Mouse (Mus musculus): ENCODE results near the gene Prss57. TPM values are rescaled to one million over a fixed set of nuclear protein-coding genes. Genes with fewer than 3 reads are reported as not detected.

Prss57 gene
- total and polyA plus RNA-seq, 3 experiments: 0.05 TPM; not detected in 2

- H3K4me3 ChIP-seq (ENCODE audit: low read depth, low read length): no peak overlapping the region
- peaks cover 11% of the 10 kb centered on the region; the same call in 1 of the 2 replicates for H3K4me1 ChIP-seq (ENCODE audit: insufficient read depth, low read depth, low read length)
- ATAC-seq (ENCODE audit: extremely low read depth, insufficient number of reproducible peaks, low FRiP score, poor library complexity, severe bottlenecking) (no peak), DNase-seq (ENCODE audit: low spot score) (no peak)
- peaks cover 91% of the 10 kb centered on the region for H3K36me3 ChIP-seq (replicated peaks)
- no peak for TF ChIP-seq TAL1 (conservative IDR thresholded peaks at IDR 0.05; ENCODE audit: low read depth, low read length)
- no peak for TF ChIP-seq GATA1 (IDR thresholded peaks at IDR 0.05; ENCODE audit: borderline replicate concordance, low read length)
- TF ChIP-seq GATA2 (IDR thresholded peaks at IDR 0.05; ENCODE audit: borderline replicate concordance, low read depth, low read length): no peak
- no peak for TF ChIP-seq CTCF (IDR thresholded peaks at IDR 0.05; ENCODE audit: low read depth, low read length)
- TF ChIP-seq POLR2AphosphoS5 (IDR thresholded peaks at IDR 0.05; ENCODE audit: insufficient replicate concordance, low read depth, low read length): no peak
- H3K9me3 ChIP-seq (replicated peaks): peaks cover 20% of the 10 kb centered on the region
- no peaks in the 10 kb centered on the region; the same call in 1 of the 2 replicates for H3K27me3 ChIP-seq (ENCODE audit: insufficient read depth, low read length)
These were observed 54.1 kb downstream of the Prss57 start for GRCm38 (mm10) chr10:79736706-79737105.

DNA sequence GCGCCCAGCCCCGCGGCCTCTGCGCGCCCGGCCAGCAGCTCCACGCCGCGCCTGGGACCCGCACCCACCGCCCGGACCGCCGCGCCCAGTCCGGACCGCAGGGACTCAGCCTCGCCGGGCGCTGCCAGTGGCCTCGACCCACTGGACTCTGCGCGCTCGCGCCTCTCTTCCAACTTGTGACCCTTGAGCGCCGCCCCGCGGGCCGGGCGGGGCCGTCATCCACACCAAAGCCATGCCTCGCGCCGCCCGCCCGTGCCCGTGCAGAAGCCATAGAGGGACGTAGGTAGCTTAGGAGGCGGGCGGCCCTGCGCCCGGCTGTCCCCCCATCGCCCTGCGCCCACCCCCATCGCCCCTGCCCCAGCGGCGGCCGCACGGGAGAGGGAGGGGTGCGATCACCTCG, 55.4 kb downstream of the Prss57 start:
- no peak overlapping the region for H3K4me3 ChIP-seq (ENCODE audit: low read depth, low read length)
- no peak for TF ChIP-seq POLR2AphosphoS5 (IDR thresholded peaks at IDR 0.05; ENCODE audit: insufficient replicate concordance, low read depth, low read length)
- no peak for TF ChIP-seq CTCF (IDR thresholded peaks at IDR 0.05; ENCODE audit: low read depth, low read length)
- no peak for TF ChIP-seq GATA2 (IDR thresholded peaks at IDR 0.05; ENCODE audit: borderline replicate concordance, low read depth, low read length)
- TF ChIP-seq GATA1 (IDR thresholded peaks at IDR 0.05; ENCODE audit: borderline replicate concordance, low read length): no peak
- TF ChIP-seq TAL1 (conservative IDR thresholded peaks at IDR 0.05; ENCODE audit: low read depth, low read length): no peak
- H3K4me1 ChIP-seq (ENCODE audit: insufficient read depth, low read depth, low read length): peaks cover 10% of the 10 kb centered on the region; the same call in 1 of the 2 replicates
- H3K9me3 ChIP-seq (replicated peaks): peaks cover 20% of the 10 kb centered on the region
- DNase-seq (ENCODE audit: low spot score) (no peak), ATAC-seq (ENCODE audit: extremely low read depth, insufficient number of reproducible peaks, low FRiP score, poor library complexity, severe bottlenecking) (no peak)
- peaks cover 77% of the 10 kb centered on the region for H3K36me3 ChIP-seq (replicated peaks)
- H3K27me3 ChIP-seq (ENCODE audit: insufficient read depth, low read length): peaks cover 5% of the 10 kb centered on the region; the same call in 1 of the 2 replicates

- no peak for ATAC-seq (ENCODE audit: extremely low read depth, insufficient number of reproducible peaks, low FRiP score, poor library complexity, severe bottlenecking)
- Histone ChIP-seq H3K4me1 (ENCODE audit: insufficient read depth, low read depth, low read length) (peaks cover under 1% of the 10 kb centered on the region; the same call in 1 of the 2 replicates), H3K4me3 (ENCODE audit: low read depth, low read length) (no peak overlapping the region), H3K9me3 (replicated peaks) (peaks cover 20% of the 10 kb centered on the region), H3K27me3 (ENCODE audit: insufficient read depth, low read length) (peaks cover 14% of the 10 kb centered on the region; the same call in 1 of the 2 replicates), H3K36me3 (replicated peaks) (peaks cover 62% of the 10 kb centered on the region)
- TF ChIP-seq TAL1 (conservative IDR thresholded peaks at IDR 0.05; ENCODE audit: low read depth, low read length) (no peak), POLR2AphosphoS5 (IDR thresholded peaks at IDR 0.05; ENCODE audit: insufficient replicate concordance, low read depth, low read length) (no peak), GATA1 (IDR thresholded peaks at IDR 0.05; ENCODE audit: borderline replicate concordance, low read length) (no peak), GATA2 (IDR thresholded peaks at IDR 0.05; ENCODE audit: borderline replicate concordance, low read depth, low read length) (no peak), CTCF (IDR thresholded peaks at IDR 0.05; ENCODE audit: low read depth, low read length) (no peak)
- DNase-seq (ENCODE audit: low spot score): no peak
These were observed 56.9 kb downstream of the Prss57 start for GRCm38 (mm10) chr10:79733847-79734246.

DNA sequence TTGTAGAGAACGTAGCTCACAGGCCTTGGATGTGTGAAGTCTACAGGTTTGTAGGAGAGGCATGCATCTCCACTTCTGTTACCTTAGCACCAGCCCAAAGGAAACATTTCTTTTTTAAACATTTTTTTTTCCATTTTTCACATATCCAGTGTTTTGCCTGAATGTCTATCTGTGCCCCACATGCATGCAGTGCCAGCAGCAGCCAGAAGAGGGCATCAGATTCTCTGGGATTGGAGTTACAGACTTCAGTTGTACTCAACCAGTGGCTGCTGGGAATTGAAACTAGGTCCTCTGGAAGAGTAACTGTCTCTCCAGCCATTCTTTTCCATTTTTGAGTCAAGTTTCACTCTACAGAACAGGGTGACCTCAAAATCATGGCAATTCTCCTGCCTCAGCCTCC, 58.3 kb downstream of the Prss57 start:
- H3K4me1 ChIP-seq (ENCODE audit: insufficient read depth, low read depth, low read length): no peaks in the 10 kb centered on the region
- peaks cover 48% of the 10 kb centered on the region for H3K36me3 ChIP-seq (replicated peaks)
- DNase-seq (ENCODE audit: low spot score) (no peak), ATAC-seq (ENCODE audit: extremely low read depth, insufficient number of reproducible peaks, low FRiP score, poor library complexity, severe bottlenecking) (no peak)
- H3K4me3 ChIP-seq (ENCODE audit: low read depth, low read length): no peak overlapping the region
- TF ChIP-seq CTCF (IDR thresholded peaks at IDR 0.05; ENCODE audit: low read depth, low read length): peak; percentile 70
- no peak for TF ChIP-seq GATA1 (IDR thresholded peaks at IDR 0.05; ENCODE audit: borderline replicate concordance, low read length)
- H3K9me3 ChIP-seq (replicated peaks): peaks cover 21% of the 10 kb centered on the region
- H3K27me3 ChIP-seq (ENCODE audit: insufficient read depth, low read length): peaks cover 23% of the 10 kb centered on the region

Other genes starting within 250 kb of the Prss57 start
Only the 20 nearest of the 34 such genes appear.
- not detected in 2 replicates for gene Madcam1, start 126.4 kb downstream of the Prss57 start, total RNA-seq (2014; fragmentation: Nextera tagmentation)
- not detected in 2 replicates for gene Madcam1, start 126.4 kb downstream of the Prss57 start, total RNA-seq (2017)
- not detected in 2 replicates for gene Madcam1, start 126.4 kb downstream of the Prss57 start, polyA plus RNA-seq (2012)
- gene Tpgs1, start 121.6 kb downstream of the Prss57 start, total RNA-seq (2014; fragmentation: Nextera tagmentation): 13.9 and 20.2 TPM in 2 replicates
- 11.6 and 15.5 TPM in 2 replicates for gene Tpgs1, start 121.6 kb downstream of the Prss57 start, total RNA-seq (2017)
- 78.0 and 91.9 TPM in 2 replicates for gene Tpgs1, start 121.6 kb downstream of the Prss57 start, polyA plus RNA-seq (2012)
- 81.7 and 86.7 TPM in 2 replicates for gene Cdc34, start 108.8 kb downstream of the Prss57 start, total RNA-seq (2014; fragmentation: Nextera tagmentation)
- gene Cdc34, start 108.8 kb downstream of the Prss57 start, total RNA-seq (2017): 132 and 136 TPM in 2 replicates
- gene Cdc34, start 108.8 kb downstream of the Prss57 start, polyA plus RNA-seq (2012): 492 and 603 TPM in 2 replicates
- not detected in 2 replicates for gene Gzmm, start 101.9 kb downstream of the Prss57 start, total RNA-seq (2014; fragmentation: Nextera tagmentation)
- gene Gzmm, start 101.9 kb downstream of the Prss57 start, total RNA-seq (2017): 0.33 and 0.46 TPM in 2 replicates
- 0.19 and 0.28 TPM in 2 replicates for gene Gzmm, start 101.9 kb downstream of the Prss57 start, polyA plus RNA-seq (2012)
- 742 and 832 TPM in 2 replicates for gene Bsg, start 86.5 kb downstream of the Prss57 start, total RNA-seq (2014; fragmentation: Nextera tagmentation)
- gene Bsg, start 86.5 kb downstream of the Prss57 start, total RNA-seq (2017): 308 and 330 TPM in 2 replicates
- 872 and 1,137 TPM in 2 replicates for gene Bsg, start 86.5 kb downstream of the Prss57 start, polyA plus RNA-seq (2012)
- gene Hcn2, start 74.3 kb downstream of the Prss57 start, total RNA-seq (2014; fragmentation: Nextera tagmentation): 0.29 TPM in 1 of 2 replicates, not detected in the other
- 0.11 and 0.17 TPM in 2 replicates for gene Hcn2, start 74.3 kb downstream of the Prss57 start, total RNA-seq (2017)
- gene Hcn2, start 74.3 kb downstream of the Prss57 start, polyA plus RNA-seq (2012): 0.27 and 0.47 TPM in 2 replicates
- gene Polrmt, start 44.4 kb downstream of the Prss57 start, total RNA-seq (2014; fragmentation: Nextera tagmentation): 44.5 and 50.5 TPM in 2 replicates
- gene Polrmt, start 44.4 kb downstream of the Prss57 start, total RNA-seq (2017): 16.7 and 17.1 TPM in 2 replicates
- 45.3 and 45.5 TPM in 2 replicates for gene Polrmt, start 44.4 kb downstream of the Prss57 start, polyA plus RNA-seq (2012)
- not detected in 2 replicates for gene Fgf22, start 35.9 kb downstream of the Prss57 start, total RNA-seq (2014; fragmentation: Nextera tagmentation)
- 0.44 TPM in 1 of 2 replicates, not detected in the other for gene Fgf22, start 35.9 kb downstream of the Prss57 start, total RNA-seq (2017)
- gene Fgf22, start 35.9 kb downstream of the Prss57 start, polyA plus RNA-seq (2012): not detected in 2 replicates
- 109 and 129 TPM in 2 replicates for gene Rnf126, start 24.0 kb downstream of the Prss57 start, total RNA-seq (2014; fragmentation: Nextera tagmentation)
- 23.5 and 25.2 TPM in 2 replicates for gene Rnf126, start 24.0 kb downstream of the Prss57 start, total RNA-seq (2017)
- gene Rnf126, start 24.0 kb downstream of the Prss57 start, polyA plus RNA-seq (2012): 353 and 382 TPM in 2 replicates
- gene Fstl3, start 13.7 kb downstream of the Prss57 start, total RNA-seq (2014; fragmentation: Nextera tagmentation): not detected in 2 replicates
- gene Fstl3, start 13.7 kb downstream of the Prss57 start, total RNA-seq (2017): 0.12 and 0.22 TPM in 2 replicates
- gene Fstl3, start 13.7 kb downstream of the Prss57 start, polyA plus RNA-seq (2012): 0.05 TPM in 1 of 2 replicates, not detected in the other
- not detected in 2 replicates for gene Palm, start 2.6 kb upstream of the Prss57 start, total RNA-seq (2014; fragmentation: Nextera tagmentation)
- 0.11 and 0.17 TPM in 2 replicates for gene Palm, start 2.6 kb upstream of the Prss57 start, total RNA-seq (2017)
- 0.42 and 0.44 TPM in 2 replicates for gene Palm, start 2.6 kb upstream of the Prss57 start, polyA plus RNA-seq (2012)
- not detected in 2 replicates for gene Misp, start 30.0 kb upstream of the Prss57 start, total RNA-seq (2014; fragmentation: Nextera tagmentation)
- gene Misp, start 30.0 kb upstream of the Prss57 start, total RNA-seq (2017): 0.33 TPM in 1 of 2 replicates, not detected in the other
- gene Misp, start 30.0 kb upstream of the Prss57 start, polyA plus RNA-seq (2012): not detected in 2 replicates
- 333 and 387 TPM in 2 replicates for gene Ptbp1, start 63.5 kb upstream of the Prss57 start, total RNA-seq (2014; fragmentation: Nextera tagmentation)
- gene Ptbp1, start 63.5 kb upstream of the Prss57 start, total RNA-seq (2017): 168 and 190 TPM in 2 replicates
- gene Ptbp1, start 63.5 kb upstream of the Prss57 start, polyA plus RNA-seq (2012): 1,117 and 1,292 TPM in 2 replicates
- not detected in 2 replicates for gene Prtn3, start 83.5 kb upstream of the Prss57 start, total RNA-seq (2014; fragmentation: Nextera tagmentation)
- 0.49 TPM in 1 of 2 replicates, not detected in the other for gene Prtn3, start 83.5 kb upstream of the Prss57 start, total RNA-seq (2017)
- gene Prtn3, start 83.5 kb upstream of the Prss57 start, polyA plus RNA-seq (2012): 2.0 and 2.1 TPM in 2 replicates
- gene Plppr3, start 83.7 kb upstream of the Prss57 start, total RNA-seq (2014; fragmentation: Nextera tagmentation): not detected in 2 replicates
- 0.06 and 0.82 TPM in 2 replicates for gene Plppr3, start 83.7 kb upstream of the Prss57 start, total RNA-seq (2017)
- 0.13 and 0.20 TPM in 2 replicates for gene Plppr3, start 83.7 kb upstream of the Prss57 start, polyA plus RNA-seq (2012)
- gene Elane, start 95.3 kb upstream of the Prss57 start, total RNA-seq (2014; fragmentation: Nextera tagmentation): not detected in 2 replicates
- 0.23 TPM in 1 of 2 replicates, not detected in the other for gene Elane, start 95.3 kb upstream of the Prss57 start, total RNA-seq (2017)
- 0.72 and 1.1 TPM in 2 replicates for gene Elane, start 95.3 kb upstream of the Prss57 start, polyA plus RNA-seq (2012)
- not detected in 2 replicates for gene Cfd, start 99.9 kb upstream of the Prss57 start, total RNA-seq (2014; fragmentation: Nextera tagmentation)
- not detected in 2 replicates for gene Cfd, start 99.9 kb upstream of the Prss57 start, total RNA-seq (2017)
- not detected in 2 replicates for gene Cfd, start 99.9 kb upstream of the Prss57 start, polyA plus RNA-seq (2012)
- 12.0 and 14.0 TPM in 2 replicates for gene Med16, start 118.0 kb upstream of the Prss57 start, total RNA-seq (2014; fragmentation: Nextera tagmentation)
- gene Med16, start 118.0 kb upstream of the Prss57 start, total RNA-seq (2017): 10.4 and 12.2 TPM in 2 replicates
- gene Med16, start 118.0 kb upstream of the Prss57 start, polyA plus RNA-seq (2012): 49.4 and 51.7 TPM in 2 replicates
- gene Gm26602, start 119.9 kb upstream of the Prss57 start, total RNA-seq (2014; fragmentation: Nextera tagmentation): not detected in 2 replicates
- gene Gm26602, start 119.9 kb upstream of the Prss57 start, total RNA-seq (2017): not detected in 2 replicates
- gene Gm26602, start 119.9 kb upstream of the Prss57 start, polyA plus RNA-seq (2012): 0.41 and 1.0 TPM in 2 replicates
- 0.30 and 0.39 TPM in 2 replicates for gene Kiss1r, start 126.0 kb upstream of the Prss57 start, total RNA-seq (2014; fragmentation: Nextera tagmentation)
- 0.33 and 0.93 TPM in 2 replicates for gene Kiss1r, start 126.0 kb upstream of the Prss57 start, total RNA-seq (2017)
- 0.33 and 0.56 TPM in 2 replicates for gene Kiss1r, start 126.0 kb upstream of the Prss57 start, polyA plus RNA-seq (2012)

Measured in G1E (cell line).